Mouse (Mus musculus) ovary, postnatal 10 days (tissue): ENCODE data around the gene Tnip3.

Experiments used
- DNase-seq: peaks from one replicate; pipeline ENCODE4 v3.0.0; 2022; ENCODE audit warnings: low spot score

Gene Tnip3

GRCm38 (mm10) chr6:65651376-65651775 is 126.3 kb downstream of the Tnip3 start:
- no peak for DNase-seq

GRCm38 (mm10) chr6:65661272-65661671 is 136.2 kb downstream of the Tnip3 start:
- DNase-seq = no peak

- DNase-seq = no peak
These were observed 136.9 kb downstream of the Tnip3 start for GRCm38 (mm10) chr6:65662050-65662449.

- DNase-seq = no peak
These were observed 138.9 kb downstream of the Tnip3 start for GRCm38 (mm10) chr6:65663990-65664389.

GRCm38 (mm10) chr6:65666295-65666694 is 141.2 kb downstream of the Tnip3 start:
- DNase-seq = no peak

GRCm38 (mm10) chr6:65669971-65670370 is 144.9 kb downstream of the Tnip3 start:
- no peak for DNase-seq

GRCm38 (mm10) chr6:65670981-65671411 is 145.9 kb downstream of the Tnip3 start:
- DNase-seq = no peak

- peak; percentile 33 for DNase-seq
These were observed 146.3 kb downstream of the Tnip3 start, which contains the start of gene Ndnf for GRCm38 (mm10) chr6:65671451-65671850. Gene Ndnf, plus strand, starts transcription at chr6:65671590.

- DNase-seq = peak; percentile 7
These were observed 147.3 kb downstream of the Tnip3 start for GRCm38 (mm10) chr6:65672131-65673031.
